Mouse (Mus musculus): ENCODE measurements around the gene Ryr2. TPM values are rescaled to one million over a fixed set of nuclear protein-coding genes. Genes with fewer than 3 reads are reported as not detected.

Ryr2 gene
- polyA plus RNA-seq, 1 experiment from 2014 or later: 0.87 TPM

DNA sequence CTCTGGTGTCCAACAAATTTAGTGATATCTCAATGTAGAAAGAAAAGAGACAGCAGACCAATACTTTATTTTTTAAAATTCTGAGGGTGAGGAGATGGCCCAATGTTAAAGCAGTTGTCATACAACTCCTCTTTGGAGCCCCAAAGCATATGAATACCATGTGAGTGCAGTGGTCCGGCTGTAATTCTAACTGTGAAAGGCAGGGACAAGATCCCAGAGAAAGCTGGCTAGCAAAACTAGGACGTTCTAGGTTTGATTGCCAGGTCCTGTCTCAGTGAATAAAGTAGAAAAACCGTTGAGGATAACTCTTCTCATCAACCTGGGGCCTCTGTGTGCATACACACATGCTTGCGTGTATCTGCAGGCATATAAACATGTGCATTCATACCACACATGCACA is 106.9 kb downstream of the Ryr2 start:
- no peak for ATAC-seq (ENCODE audit: insufficient read depth, low FRiP score)
- Histone ChIP-seq H3K27ac (ENCODE audit: low read length) (no peak overlapping the region), H3K9ac (ENCODE audit: low read length) (no peak overlapping the region), H3K4me2 (ENCODE audit: low read depth, low read length) (no peak overlapping the region), H3K9me3 (replicated peaks; ENCODE audit: control insufficient read depth, low read length) (no peaks in the 10 kb centered on the region), H3K4me3 (replicated peaks; ENCODE audit: low read length) (no peak overlapping the region), H3K4me1 (ENCODE audit: control insufficient read depth, insufficient read depth, low read length) (no peaks in the 10 kb centered on the region), H3K27me3 (ENCODE audit: control insufficient read depth, insufficient read depth, low read length) (no peaks in the 10 kb centered on the region), H3K36me3 (ENCODE audit: control insufficient read depth, insufficient read depth, low read length) (no peaks in the 10 kb centered on the region)
- 71% methylated on average over 4 of the region's 4 CpGs for WGBS

DNA sequence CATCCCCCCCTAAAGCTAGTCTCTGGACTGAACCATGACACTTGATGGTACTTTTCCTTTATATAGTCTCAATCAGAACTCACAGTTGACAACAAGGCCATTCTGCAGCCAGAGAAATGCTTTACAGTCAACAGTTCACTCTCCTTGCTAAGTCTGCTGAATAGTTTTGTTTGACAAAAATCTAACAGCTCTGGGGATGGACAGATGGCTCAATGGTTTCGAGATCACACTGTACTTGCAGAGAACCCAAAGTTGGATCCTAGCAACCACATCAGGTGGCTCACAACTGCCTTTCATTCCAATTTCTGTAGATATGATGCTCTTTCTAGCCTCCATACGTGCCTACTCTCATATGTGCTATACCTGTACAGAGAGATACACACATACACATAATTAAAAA is 109.4 kb downstream of the Ryr2 start:
- no peak overlapping the region for H3K4me2 ChIP-seq (ENCODE audit: low read depth, low read length)
- no peak overlapping the region for H3K9ac ChIP-seq (ENCODE audit: low read length)
- no peaks in the 10 kb centered on the region for H3K9me3 ChIP-seq (replicated peaks; ENCODE audit: control insufficient read depth, low read length)
- H3K4me1 ChIP-seq (ENCODE audit: control insufficient read depth, insufficient read depth, low read length): no peaks in the 10 kb centered on the region
- ATAC-seq (ENCODE audit: insufficient read depth, low FRiP score): no peak
- H3K27ac ChIP-seq (ENCODE audit: low read length): no peak overlapping the region
- H3K4me3 ChIP-seq (replicated peaks; ENCODE audit: low read length): no peak overlapping the region
- 76% methylated on average over 2 of the region's 2 CpGs for WGBS
- no peaks in the 10 kb centered on the region for H3K36me3 ChIP-seq (ENCODE audit: control insufficient read depth, insufficient read depth, low read length)
- H3K27me3 ChIP-seq (ENCODE audit: control insufficient read depth, insufficient read depth, low read length): no peaks in the 10 kb centered on the region

DNA sequence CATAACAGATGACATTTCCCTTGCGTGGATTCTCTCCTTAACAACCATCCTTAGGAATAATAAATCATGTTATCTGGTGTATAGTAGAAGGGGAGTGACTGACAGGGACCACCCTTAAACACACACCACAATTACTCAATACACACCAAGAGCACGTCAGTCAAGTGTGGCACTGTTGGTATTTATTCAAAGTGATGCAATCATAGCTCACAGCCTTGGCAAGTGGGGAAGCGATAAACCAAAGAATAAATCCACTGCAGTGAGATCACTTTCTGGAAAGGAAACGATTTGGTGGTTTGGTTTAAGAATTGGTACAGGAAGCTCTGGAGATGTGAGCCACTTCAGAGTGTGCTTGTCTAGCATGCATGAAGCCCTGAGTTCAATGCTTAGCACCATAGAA is 119.2 kb downstream of the Ryr2 start:
- no peaks in the 10 kb centered on the region for H3K4me1 ChIP-seq (ENCODE audit: control insufficient read depth, insufficient read depth, low read length)
- no peak overlapping the region for H3K27ac ChIP-seq (ENCODE audit: low read length)
- H3K9ac ChIP-seq (ENCODE audit: low read length): no peak overlapping the region
- H3K4me3 ChIP-seq (replicated peaks; ENCODE audit: low read length): no peak overlapping the region
- WGBS: 59% methylated on average over 4 of the region's 4 CpGs
- ATAC-seq (ENCODE audit: insufficient read depth, low FRiP score): no peak
- H3K36me3 ChIP-seq (ENCODE audit: control insufficient read depth, insufficient read depth, low read length): no peaks in the 10 kb centered on the region
- H3K9me3 ChIP-seq (replicated peaks; ENCODE audit: control insufficient read depth, low read length): no peaks in the 10 kb centered on the region
- H3K4me2 ChIP-seq (ENCODE audit: low read depth, low read length): no peak overlapping the region
- no peaks in the 10 kb centered on the region for H3K27me3 ChIP-seq (ENCODE audit: control insufficient read depth, insufficient read depth, low read length)

DNA sequence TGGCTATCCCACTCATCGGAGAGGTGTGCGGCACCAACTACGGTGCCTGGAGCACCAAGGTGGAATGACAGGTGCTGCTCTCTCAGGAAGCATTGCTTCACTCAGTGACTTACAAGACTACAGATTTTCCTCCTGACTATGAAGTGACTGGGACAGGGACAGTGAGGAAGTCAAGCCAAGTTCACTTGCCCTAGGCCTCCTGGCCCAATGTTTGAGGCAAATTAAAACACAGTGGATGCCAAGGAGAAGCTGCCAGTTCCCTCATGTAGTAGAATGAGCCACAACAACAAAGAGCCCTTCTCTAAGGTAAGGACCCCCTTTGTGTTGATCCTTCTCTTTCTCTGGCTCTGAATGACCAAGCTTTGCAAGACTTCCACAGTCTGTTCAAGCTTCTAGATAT is 121.7 kb downstream of the Ryr2 start:
- H3K27ac ChIP-seq (ENCODE audit: low read length): no peak overlapping the region
- no peaks in the 10 kb centered on the region for H3K9me3 ChIP-seq (replicated peaks; ENCODE audit: control insufficient read depth, low read length)
- no peaks in the 10 kb centered on the region for H3K27me3 ChIP-seq (ENCODE audit: control insufficient read depth, insufficient read depth, low read length)
- H3K9ac ChIP-seq (ENCODE audit: low read length): no peak overlapping the region
- no peak overlapping the region for H3K4me3 ChIP-seq (replicated peaks; ENCODE audit: low read length)
- no peaks in the 10 kb centered on the region for H3K4me1 ChIP-seq (ENCODE audit: control insufficient read depth, insufficient read depth, low read length)
- no peaks in the 10 kb centered on the region for H3K36me3 ChIP-seq (ENCODE audit: control insufficient read depth, insufficient read depth, low read length)
- no peak overlapping the region for H3K4me2 ChIP-seq (ENCODE audit: low read depth, low read length)
- no peak for ATAC-seq (ENCODE audit: insufficient read depth, low FRiP score)
- 94% methylated on average over 3 of the region's 3 CpGs for WGBS

DNA sequence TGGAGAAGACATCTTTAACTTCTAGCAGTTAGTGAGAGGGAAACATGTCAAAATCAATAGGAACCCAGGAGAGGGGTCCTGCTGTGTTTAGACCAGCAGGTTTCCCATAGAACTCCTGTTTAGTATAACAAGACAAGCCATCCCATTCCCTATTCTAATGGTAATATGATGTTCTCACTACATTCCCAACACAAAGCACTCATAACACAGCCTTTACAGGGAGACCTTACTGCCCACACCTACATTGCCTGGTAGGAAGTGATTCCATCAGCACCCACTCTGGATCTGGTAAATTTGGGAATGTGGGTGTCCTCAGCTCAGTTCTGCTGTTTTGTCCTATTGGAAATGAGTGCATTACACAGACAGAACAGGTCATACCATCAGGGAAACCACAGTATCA is 127.7 kb downstream of the Ryr2 start:
- H3K9me3 ChIP-seq (replicated peaks; ENCODE audit: control insufficient read depth, low read length): no peaks in the 10 kb centered on the region
- H3K9ac ChIP-seq (ENCODE audit: low read length): no peak overlapping the region
- no peaks in the 10 kb centered on the region for H3K27me3 ChIP-seq (ENCODE audit: control insufficient read depth, insufficient read depth, low read length)
- H3K36me3 ChIP-seq (ENCODE audit: control insufficient read depth, insufficient read depth, low read length): no peaks in the 10 kb centered on the region
- H3K4me1 ChIP-seq (ENCODE audit: control insufficient read depth, insufficient read depth, low read length): no peaks in the 10 kb centered on the region
- H3K4me3 ChIP-seq (replicated peaks; ENCODE audit: low read length): no peak overlapping the region
- no peak overlapping the region for H3K27ac ChIP-seq (ENCODE audit: low read length)
- no peak overlapping the region for H3K4me2 ChIP-seq (ENCODE audit: low read depth, low read length)
- no peak for ATAC-seq (ENCODE audit: insufficient read depth, low FRiP score)

DNA sequence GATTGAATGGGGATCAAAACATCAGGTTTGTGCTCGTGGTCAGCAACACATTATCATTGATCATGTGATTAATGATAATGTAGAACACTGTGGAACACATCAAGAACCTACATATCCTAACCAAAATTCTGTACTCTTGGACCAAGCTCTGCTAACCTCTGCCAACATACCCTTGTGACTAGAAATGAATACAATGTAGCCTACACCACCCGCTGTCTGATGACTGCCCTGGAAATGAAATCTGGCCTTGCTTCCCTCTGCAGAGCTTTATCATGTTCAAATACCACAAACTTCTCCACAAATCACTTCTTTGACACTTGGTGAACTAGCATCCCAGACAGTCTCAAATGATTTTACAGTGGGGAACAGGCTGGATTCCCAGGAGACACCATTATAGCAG is 128.4 kb downstream of the Ryr2 start:
- H3K4me3 ChIP-seq (replicated peaks; ENCODE audit: low read length): no peak overlapping the region
- no peaks in the 10 kb centered on the region for H3K36me3 ChIP-seq (ENCODE audit: control insufficient read depth, insufficient read depth, low read length)
- H3K27ac ChIP-seq (ENCODE audit: low read length): no peak overlapping the region
- no peak for ATAC-seq (ENCODE audit: insufficient read depth, low FRiP score)
- no peak overlapping the region for H3K9ac ChIP-seq (ENCODE audit: low read length)
- no peaks in the 10 kb centered on the region for H3K9me3 ChIP-seq (replicated peaks; ENCODE audit: control insufficient read depth, low read length)
- H3K27me3 ChIP-seq (ENCODE audit: control insufficient read depth, insufficient read depth, low read length): no peaks in the 10 kb centered on the region
- H3K4me2 ChIP-seq (ENCODE audit: low read depth, low read length): no peak overlapping the region
- H3K4me1 ChIP-seq (ENCODE audit: control insufficient read depth, insufficient read depth, low read length): no peaks in the 10 kb centered on the region
- WGBS: 65% methylated on average over 2 of the region's 2 CpGs

DNA sequence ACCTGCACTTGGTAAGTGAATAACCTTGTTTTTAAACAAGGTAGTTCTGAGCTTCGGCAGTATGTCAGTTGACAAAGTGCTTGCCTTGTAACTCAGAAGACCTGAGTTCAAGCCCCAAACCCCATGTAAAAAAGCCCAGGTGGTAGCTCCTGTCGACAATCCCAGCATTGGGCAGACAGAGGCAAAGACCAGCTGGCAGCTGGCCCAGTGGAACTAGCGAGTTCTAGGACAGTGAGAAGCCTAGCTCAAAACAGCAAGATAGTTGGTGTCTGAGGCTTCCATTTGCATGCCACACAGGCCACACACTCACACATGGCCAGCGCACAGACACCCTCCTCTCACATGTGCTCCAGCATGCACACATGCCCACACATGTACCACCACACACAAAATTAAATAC is 129.1 kb downstream of the Ryr2 start:
- Histone ChIP-seq H3K27me3 (ENCODE audit: control insufficient read depth, insufficient read depth, low read length) (no peaks in the 10 kb centered on the region), H3K4me3 (replicated peaks; ENCODE audit: low read length) (no peak overlapping the region), H3K9me3 (replicated peaks; ENCODE audit: control insufficient read depth, low read length) (no peaks in the 10 kb centered on the region), H3K9ac (ENCODE audit: low read length) (no peak overlapping the region), H3K4me2 (ENCODE audit: low read depth, low read length) (no peak overlapping the region), H3K36me3 (ENCODE audit: control insufficient read depth, insufficient read depth, low read length) (no peaks in the 10 kb centered on the region), H3K27ac (ENCODE audit: low read length) (no peak overlapping the region), H3K4me1 (ENCODE audit: control insufficient read depth, insufficient read depth, low read length) (no peaks in the 10 kb centered on the region)
- 64% methylated on average over 4 of the region's 4 CpGs for WGBS
- no peak for ATAC-seq (ENCODE audit: insufficient read depth, low FRiP score)

DNA sequence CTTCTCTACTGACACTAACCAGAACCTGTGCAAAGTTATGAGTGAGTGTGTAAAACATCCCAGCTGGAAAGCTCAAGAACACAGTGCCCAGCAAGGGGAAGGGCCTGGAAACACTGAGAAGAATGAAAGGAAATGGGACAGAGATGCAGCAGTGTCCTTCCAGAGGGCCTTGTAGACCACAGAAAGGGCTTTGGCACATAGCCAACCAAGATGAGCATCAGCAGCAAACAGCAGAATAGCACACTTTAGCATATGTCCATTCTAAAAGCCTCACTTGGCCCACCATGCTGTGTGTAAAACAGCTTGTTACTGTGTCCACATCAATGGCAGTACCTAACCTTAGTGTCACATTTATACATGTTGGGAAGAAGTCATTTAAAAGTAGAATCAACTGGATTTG is 142.4 kb downstream of the Ryr2 start:
- no peak for ATAC-seq (ENCODE audit: insufficient read depth, low FRiP score)
- H3K4me3 ChIP-seq (replicated peaks; ENCODE audit: low read length): no peak overlapping the region

DNA sequence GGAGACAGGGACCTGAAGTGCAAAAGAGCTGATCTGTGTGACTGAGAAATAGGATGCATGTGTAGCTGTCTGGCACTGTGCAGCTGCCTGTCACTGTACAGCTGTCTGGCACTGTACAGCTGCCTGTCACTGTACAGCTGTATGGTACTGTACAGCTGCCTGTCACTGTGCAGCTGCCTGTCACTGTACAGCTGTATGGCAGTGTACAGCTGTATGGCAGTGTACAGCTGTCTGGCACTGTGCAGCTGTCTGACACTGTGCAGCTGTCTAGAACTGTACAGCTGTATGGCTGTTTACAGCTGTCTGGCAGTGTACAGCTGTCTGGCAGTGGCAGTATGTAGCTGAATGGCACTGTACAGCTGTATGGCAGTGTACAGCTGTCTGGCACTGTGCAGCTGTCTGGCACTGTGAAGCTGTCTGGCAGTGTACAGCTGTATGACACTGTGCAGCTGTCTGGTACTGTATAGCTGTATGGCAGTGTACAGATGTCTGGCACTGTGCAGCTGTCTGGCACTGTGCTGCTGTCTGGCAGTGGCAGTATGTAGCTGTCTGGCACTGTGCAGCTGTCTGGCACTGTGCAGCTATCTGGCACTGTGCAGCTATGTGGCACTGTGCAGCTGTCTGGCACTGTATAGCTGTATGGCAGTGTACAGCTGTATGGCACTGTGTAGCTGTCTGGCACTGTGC is 147.1 kb downstream of the Ryr2 start:
- no peaks in the 10 kb centered on the region for H3K36me3 ChIP-seq (ENCODE audit: control insufficient read depth, insufficient read depth, low read length)
- no peaks in the 10 kb centered on the region for H3K4me1 ChIP-seq (ENCODE audit: control insufficient read depth, insufficient read depth, low read length)
- no peak overlapping the region for H3K4me3 ChIP-seq (replicated peaks; ENCODE audit: low read length)
- H3K27ac ChIP-seq (ENCODE audit: low read length): no peak overlapping the region
- H3K27me3 ChIP-seq (ENCODE audit: control insufficient read depth, insufficient read depth, low read length): no peaks in the 10 kb centered on the region
- no peak overlapping the region for H3K9ac ChIP-seq (ENCODE audit: low read length)
- H3K4me2 ChIP-seq (ENCODE audit: low read depth, low read length): no peak overlapping the region
- no peak for ATAC-seq (ENCODE audit: insufficient read depth, low FRiP score)
- no peaks in the 10 kb centered on the region for H3K9me3 ChIP-seq (replicated peaks; ENCODE audit: control insufficient read depth, low read length)

More for the DNA sequence above, 142.4 kb downstream of the Ryr2 start:
- H3K4me1 ChIP-seq (ENCODE audit: control insufficient read depth, insufficient read depth, low read length): no peaks in the 10 kb centered on the region
- no peak overlapping the region for H3K4me2 ChIP-seq (ENCODE audit: low read depth, low read length)
- H3K27ac ChIP-seq (ENCODE audit: low read length): no peak overlapping the region
- no peaks in the 10 kb centered on the region for H3K9me3 ChIP-seq (replicated peaks; ENCODE audit: control insufficient read depth, low read length)
- no peak overlapping the region for H3K9ac ChIP-seq (ENCODE audit: low read length)
- no peaks in the 10 kb centered on the region for H3K27me3 ChIP-seq (ENCODE audit: control insufficient read depth, insufficient read depth, low read length)
- no peaks in the 10 kb centered on the region for H3K36me3 ChIP-seq (ENCODE audit: control insufficient read depth, insufficient read depth, low read length)

DNA sequence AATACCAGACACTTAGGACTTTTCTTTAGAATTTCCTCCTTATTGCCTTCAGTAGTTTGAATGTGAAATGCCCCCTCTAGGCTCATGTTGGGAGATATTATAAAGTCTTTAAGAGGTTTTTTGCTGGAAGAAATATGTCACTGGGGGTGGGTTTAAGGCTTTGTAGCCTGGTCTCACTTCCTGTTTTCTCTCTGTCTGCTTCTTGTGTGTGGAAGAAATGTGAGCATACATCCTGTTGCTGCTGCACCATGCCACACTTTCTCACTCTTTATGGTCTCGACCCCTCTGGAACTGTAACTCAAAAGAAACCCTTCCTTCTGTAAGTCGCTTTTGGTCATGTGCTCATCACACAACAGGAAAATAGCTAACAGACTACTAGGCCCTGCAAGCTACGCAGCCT is 147.9 kb downstream of the Ryr2 start:
- 76% methylated on average over 3 of the region's 3 CpGs for WGBS
- no peaks in the 10 kb centered on the region for H3K9me3 ChIP-seq (replicated peaks; ENCODE audit: control insufficient read depth, low read length)
- no peak overlapping the region for H3K4me3 ChIP-seq (replicated peaks; ENCODE audit: low read length)
- no peak for ATAC-seq (ENCODE audit: insufficient read depth, low FRiP score)
- H3K4me1 ChIP-seq (ENCODE audit: control insufficient read depth, insufficient read depth, low read length): no peaks in the 10 kb centered on the region
- H3K36me3 ChIP-seq (ENCODE audit: control insufficient read depth, insufficient read depth, low read length): no peaks in the 10 kb centered on the region
- no peaks in the 10 kb centered on the region for H3K27me3 ChIP-seq (ENCODE audit: control insufficient read depth, insufficient read depth, low read length)
- H3K9ac ChIP-seq (ENCODE audit: low read length): no peak overlapping the region
- H3K4me2 ChIP-seq (ENCODE audit: low read depth, low read length): no peak overlapping the region
- no peak overlapping the region for H3K27ac ChIP-seq (ENCODE audit: low read length)
